Mouse (Mus musculus) adrenal gland, adult 8-10 months (tissue): ENCODE results near the gene Man2a2. TPM values are rescaled to one million over a fixed set of nuclear protein-coding genes. Genes with fewer than 3 reads are reported as not detected.
"Not testable (repeated sequence)": the region's sequence is repeated elsewhere in the genome, so short reads cannot be mapped to it uniquely, and the experiment has no call there.

Experiments
- DNase-seq: peaks from one replicate; pipeline ENCODE4 v3.0.0; 2022
- total RNA-seq, 4 experiments: library from RNA; stranded (reverse); gene quantifications; 2 replicates each; pipeline ENCODE4 v1.2.4; 2022

Gene Man2a2
- total RNA-seq, 4 experiments from 2014 or later, result 92.4 to 158 (median 132) TPM

DNA sequence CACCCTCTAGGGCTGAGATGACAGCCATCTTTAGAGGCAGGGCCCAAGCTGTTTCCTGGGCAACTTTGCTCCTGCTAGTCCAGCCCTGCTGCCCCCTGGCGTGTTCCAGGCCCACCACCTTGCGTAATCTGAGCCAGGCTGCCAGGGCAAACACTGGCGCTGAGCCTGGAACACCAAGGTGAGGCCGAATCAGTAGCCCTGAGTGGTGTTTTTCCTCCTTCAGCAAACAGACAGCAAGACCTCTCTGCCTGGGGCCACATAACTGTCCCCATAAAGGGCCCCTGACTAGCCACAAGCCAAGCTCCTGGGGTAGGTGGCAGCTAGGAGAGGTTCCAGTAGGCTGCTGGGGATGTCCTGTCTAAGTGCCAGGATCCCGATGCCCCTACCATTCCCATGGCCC is 28.9 kb upstream of the Man2a2 start:
- peak; percentile 72 for DNase-seq

DNA sequence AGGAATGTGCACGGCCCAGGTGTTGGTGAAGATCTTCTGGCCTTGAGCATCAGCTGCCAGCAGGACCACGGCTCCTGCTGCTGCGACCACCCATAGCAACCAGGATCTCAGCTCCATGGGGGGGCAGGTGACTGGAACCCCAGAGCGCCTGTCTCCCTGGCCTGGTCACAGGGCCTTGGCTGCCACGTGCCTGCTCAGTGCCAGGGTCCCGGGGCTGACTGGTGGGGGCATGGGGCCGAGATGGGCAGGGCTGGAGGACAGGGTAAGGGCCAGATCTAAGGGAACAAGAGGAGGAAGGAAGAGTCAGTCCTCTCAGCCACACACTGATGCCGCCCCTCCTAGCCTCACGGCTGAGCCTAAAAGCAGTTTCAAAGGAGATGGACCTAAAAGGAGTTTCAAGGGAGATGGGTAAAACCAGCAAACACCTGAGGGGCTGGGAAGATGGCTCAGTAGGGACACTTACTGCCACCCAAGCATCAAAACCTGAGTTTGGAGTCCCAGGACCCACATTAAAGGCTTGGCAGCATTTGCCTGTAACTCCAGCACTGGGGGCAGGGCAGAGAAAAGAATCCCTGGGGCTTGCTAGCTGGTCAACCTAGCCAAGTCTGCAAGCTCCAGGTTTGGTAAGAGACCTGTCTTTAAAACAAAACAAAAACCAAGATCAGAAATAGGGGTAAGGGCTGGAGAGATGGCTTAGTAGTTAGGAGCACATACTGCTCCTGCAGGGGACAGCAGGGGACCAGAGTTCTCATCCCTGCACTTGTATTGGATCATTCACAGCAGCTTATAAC is 27.7 kb upstream of the Man2a2 start:
- no peak for DNase-seq

DNA sequence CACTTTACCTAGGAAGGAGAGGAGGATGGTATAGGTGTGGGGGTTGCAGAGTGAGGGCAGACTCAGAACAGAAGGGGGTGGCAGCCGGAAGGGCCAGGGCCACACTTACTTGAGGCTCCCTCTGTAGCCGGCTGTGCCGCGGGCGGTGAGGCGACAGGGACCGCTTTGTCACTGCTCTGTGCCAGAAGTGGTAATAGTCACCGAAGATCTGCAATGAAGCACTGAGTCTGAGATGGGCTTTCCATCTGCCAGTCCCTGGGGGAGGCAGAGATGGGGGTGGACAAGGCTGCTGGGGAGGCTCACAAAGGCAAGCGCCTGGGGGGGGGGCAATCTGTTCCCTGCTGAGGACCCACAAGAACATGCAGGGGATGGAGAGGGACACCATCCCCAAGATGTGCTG is 26.8 kb upstream of the Man2a2 start:
- DNase-seq, result no peak

DNA sequence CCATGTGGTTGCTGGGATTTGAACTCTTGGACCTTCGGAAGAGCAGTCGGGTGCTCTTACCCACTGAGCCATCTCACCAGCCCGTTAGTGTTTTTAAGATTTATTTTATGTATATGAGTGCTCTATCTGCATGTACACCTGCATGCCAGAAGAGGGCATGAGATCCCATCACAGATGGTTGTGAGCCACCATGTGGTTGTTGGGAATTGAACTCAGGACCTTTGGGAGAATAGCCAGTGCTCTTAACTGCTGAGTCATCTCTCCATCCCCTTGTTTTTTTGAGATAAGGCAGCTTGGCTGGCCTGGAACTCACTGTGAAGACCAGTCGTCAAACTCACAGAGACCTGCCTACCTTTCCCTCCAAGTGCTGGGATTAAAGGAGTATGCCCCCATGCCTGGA is 25.3 kb upstream of the Man2a2 start:
- DNase-seq, result not testable (repeated sequence)

DNA sequence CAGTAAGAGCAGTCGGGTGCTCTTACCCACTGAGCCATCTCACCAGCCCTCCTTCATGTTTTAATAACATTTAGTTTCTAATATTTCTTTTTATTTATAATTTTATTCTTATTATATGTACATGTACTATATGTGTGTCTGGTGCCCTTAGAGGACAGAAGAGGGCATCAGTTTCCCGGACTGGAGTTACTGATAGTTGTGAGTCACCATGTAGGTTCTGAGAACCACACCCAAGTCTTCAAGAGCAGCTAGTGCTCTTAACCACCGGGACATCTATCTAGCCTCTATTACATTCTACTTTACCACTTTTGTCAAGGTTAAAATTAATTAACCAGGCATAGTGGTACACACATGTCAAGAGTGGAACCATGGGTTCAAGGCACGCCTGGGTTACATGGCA is 23.4 kb upstream of the Man2a2 start:
- no peak for DNase-seq

DNA sequence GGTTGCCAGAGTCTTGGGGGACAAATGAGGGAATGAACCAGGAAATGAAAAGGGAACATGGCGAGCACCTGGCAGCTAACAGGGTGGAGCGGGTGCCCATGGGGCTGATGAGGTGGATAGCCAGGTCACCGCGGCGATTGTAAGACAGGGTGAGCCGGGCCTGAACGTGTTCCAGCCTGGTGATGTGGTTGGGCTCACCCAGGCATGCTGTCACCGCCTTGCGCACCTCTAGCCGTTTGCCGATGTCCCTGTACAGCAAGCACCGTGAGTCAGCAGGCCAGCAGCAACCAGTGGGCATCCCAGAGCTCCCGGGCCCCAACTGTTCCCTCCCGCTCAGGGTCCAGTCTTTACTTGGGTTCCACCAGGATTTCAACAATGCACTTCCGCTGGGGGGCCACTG is 20.9 kb upstream of the Man2a2 start:
- no peak for DNase-seq

DNA sequence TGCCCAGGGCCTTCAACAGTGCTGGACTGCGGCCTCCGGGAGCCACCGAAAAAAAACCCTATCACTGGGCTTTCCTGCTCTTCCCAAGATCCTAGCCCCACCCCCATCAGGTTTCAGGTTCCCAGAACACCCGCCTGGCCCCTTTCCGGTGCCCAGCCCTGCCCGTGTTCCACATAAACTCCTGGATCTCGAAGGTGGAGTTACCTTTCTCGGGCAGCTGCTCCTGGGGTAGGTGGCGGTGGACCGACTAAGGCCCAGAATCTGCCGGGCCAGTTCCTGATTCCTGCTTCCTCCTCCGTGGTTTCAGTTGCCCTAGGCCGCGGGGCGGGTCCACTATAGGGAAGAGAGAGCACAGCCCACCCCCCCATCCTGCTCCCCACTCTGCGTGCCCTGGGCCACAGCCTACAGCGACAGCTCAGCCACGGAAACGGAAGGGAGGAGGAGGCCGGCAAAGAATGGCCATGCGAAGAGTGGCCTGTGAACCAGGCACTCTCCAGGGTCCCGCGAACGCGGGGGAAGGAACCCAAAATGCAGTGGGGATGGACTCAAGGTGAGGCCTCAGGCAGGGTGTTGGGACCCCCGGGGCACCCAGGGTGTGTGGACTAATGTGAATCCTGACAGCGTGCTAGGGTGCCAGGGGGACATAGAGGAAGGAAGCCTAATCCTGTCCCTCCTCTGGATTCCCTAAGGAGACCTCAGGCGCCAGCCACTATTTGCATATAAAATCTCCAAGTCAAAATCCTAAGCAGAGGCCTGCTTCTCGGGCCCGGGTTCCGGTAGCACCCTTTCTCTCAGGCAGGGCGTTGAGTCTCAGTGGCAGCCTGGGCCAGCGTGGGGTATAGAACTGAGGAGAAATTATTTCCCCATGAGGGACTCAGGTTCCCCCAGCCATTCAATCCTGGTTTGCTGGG is 16.7 kb upstream of the Man2a2 start, which contains the start of gene Fes:
Fes (minus strand) TSS at position 314 of the 911 bp plus-strand sequence.
- no peak for DNase-seq

DNA sequence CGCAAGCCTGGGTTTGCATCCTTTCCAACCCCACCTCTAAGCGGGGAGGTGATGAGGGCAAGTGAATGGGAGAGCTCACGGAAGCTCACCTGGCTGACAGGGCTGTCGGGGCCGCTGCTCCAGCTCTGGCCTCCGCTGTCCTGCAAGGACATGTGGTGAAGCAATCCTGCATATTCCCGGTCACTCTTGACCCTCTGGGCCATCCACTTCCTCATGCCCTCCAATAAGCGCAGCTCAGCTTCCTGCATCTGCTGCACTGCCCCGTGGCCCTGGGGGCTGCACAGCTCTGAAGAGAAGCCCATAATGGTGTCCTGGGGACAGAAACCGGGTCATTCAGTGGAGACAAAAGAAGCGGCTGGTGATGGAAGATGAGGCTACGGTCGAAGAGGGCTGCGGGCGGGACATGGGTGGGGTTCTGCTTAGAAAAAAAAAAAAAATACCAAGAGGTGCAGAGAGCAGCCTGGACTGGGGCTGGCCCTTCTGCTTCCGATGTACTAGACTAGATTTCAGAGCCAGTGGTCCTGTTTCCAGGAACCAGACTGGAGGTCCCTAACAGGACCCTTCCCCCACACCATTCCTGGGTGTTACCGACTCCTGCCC is 16.0 kb upstream of the Man2a2 start:
- DNase-seq, result no peak

DNA sequence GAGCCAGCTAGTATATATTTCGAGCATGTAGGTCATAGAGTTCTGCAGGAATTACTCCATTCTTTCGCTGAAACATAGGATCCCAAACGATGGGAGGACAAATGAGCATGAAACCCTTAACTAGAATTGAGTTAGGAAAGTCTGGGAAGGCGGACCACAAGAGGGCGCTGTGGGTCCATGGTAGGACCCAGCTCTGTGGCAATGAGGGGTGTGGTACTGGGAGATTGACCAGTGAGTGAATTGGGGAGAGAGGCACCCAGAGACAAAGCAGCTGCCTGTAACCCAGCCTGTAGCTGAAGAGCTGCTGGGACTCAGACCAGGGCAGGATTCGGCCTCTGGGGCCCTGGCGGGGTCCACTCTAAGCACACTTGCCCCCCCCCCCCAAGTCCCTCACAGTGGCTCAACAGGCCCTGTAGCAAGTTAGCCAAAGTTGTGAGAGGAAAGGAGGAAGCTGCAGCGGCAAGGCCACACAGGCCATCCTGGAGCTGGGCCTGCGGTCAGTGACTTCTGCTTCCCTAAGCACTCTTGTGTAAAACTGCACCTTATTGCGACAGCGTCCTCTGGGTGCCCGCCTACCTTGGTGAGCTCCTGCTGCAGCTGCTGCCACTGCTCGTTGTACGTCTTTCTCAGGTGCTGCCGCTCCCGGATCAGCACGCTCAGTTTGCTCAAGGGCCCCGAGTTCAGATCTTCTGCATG is 15.2 kb upstream of the Man2a2 start:
- DNase-seq, result peak; percentile 81

DNA sequence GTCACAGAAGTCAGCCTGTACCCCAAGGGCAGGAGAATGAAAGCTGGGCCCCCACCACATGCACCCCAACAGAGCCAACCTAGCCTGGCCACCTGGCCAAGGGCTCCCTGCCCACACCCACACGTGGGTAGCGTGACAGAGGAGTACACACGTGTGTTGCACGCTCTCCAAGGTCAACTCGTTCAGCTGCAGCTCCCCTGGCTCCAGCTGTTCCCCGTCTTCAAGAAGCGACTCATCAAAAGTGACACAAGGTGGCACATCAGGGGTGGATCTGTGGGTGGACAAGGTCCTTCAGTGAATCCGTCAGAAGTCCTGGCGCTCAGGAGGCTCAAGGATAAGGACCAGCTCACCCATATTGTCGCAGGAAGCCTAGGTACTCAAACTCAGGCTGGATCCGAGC is 11.7 kb upstream of the Man2a2 start:
- no peak for DNase-seq

DNA sequence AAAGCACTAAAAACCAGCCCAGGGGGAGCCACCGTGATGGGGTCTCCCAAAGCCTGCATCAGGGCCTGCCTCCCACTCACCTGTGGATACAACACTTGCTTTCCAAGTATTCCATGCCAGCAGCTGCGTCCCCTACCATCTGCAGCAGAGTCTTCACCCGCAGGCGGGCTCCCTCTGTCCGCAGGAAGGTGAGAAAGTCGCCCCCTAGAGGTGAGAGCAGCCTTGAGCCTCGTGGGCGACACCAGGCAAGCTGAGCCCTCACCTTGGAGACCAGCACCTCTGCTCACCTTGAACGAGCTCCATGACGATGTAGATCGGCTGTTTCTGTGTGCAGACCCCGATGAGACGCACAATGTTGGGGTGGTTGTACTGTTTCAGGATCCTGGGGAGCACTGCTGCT is 8.4 kb upstream of the Man2a2 start:
- DNase-seq, result no peak

DNA sequence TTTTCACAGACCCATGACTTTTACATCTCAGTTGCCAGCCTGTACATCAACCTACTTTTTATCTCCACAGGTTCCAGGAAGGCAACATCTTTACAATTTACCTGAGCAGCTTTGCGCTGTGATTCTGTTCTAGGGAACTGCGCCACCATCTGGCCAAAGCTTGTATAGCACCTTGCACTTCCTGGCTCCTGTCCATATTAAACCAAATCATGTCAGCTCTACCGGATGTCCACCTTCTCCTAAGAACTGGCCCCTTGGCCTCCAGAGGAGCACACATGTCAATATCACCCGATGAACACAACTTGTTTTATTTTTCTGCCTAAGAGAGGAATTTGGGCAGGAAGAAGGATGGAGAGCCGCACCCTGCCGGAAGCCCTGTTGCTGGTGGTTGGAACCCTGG is 6.3 kb upstream of the Man2a2 start:
- no peak for DNase-seq

DNA sequence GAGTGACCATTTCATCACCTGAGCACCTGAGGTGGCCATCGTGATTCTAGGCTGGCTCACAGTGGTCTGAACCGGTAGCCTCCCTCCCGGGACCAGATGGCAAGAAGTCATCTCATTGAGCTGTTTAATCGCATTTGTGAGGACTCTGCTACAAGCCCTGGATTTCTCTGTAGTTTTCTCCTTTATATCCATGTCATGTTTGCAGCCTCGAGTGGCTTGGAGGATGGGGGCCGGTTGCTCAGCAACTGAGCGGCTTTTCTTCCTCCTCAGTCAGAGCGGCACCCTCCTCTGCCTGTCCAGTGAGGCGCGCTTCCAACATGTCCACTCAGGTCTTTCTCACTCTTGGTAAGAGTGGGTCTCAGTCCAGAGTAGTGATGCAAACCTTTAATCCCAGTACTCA is 5.0 kb upstream of the Man2a2 start:
- no peak for DNase-seq

DNA sequence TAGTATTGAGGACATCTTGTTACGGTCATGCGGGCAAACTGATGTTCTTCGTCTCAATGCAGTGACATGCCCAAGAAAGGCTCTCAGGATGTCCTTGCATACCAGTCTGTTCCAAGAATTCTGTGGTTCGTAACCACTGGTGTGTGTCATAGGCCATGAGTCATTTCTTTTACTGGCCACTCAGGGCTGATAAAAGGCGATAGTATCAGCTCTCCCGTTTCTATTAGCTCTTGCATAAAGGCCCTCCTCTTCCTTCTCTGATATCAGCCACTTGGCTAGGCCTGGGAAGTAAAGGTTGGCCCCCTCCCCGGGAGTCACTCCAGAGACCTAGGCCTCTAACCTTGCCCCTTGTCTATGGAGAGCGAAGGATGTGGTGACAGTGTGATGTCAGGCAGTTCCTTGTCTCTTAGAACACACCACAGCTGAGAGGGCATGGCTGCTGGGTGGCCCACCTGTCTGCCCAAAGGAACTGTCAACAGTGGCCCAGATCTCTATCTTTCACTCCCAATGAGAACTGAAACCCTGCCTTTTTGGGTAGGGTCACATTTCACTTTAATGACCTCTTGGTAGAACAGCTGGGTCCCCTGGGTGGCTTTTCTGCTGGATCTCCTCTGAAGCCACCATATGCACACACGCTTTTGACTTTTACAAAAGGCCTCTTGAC is 4.3 kb upstream of the Man2a2 start:
- DNase-seq, result peak; percentile 75

DNA sequence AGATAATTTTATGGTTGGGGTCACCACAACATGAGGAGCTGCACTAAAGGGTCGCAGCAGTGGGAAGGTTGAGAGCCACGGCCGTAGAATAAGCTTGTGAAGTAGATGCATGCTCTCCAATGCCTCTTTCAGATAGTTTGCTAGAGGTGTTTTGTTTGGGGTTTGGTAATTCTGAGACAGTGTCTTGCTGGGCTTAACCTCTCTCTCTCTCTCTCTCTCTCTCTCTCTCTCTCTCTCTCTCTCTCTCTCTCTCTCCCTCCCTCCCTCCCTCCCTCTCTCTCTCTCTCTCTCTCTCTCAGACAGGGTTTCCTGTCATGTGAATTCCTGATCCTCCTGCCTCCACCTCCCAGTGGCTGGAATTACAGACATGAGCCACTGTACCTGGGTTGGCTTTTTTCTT is 3.6 kb upstream of the Man2a2 start:
- no peak for DNase-seq

DNA sequence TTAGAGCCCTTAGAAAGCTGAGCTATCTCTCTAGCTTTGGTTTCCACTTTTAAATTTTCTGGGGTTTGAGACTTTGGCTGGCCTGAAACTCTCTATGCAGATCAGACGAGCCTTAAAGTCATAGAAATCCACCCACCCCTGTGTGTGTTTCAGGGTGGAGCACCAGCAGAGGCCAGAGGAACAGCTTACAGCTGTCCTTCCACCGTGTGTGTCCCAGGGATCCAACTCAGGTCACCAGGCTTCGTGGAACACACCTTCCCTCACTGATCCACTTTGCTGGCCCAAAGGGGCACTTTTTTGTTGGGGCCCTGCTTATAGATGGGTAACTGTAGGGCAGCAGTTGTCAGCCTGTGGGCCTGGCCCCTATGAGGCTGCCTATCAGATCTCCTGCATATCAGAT is 3.1 kb upstream of the Man2a2 start:
- DNase-seq, result no peak

DNA sequence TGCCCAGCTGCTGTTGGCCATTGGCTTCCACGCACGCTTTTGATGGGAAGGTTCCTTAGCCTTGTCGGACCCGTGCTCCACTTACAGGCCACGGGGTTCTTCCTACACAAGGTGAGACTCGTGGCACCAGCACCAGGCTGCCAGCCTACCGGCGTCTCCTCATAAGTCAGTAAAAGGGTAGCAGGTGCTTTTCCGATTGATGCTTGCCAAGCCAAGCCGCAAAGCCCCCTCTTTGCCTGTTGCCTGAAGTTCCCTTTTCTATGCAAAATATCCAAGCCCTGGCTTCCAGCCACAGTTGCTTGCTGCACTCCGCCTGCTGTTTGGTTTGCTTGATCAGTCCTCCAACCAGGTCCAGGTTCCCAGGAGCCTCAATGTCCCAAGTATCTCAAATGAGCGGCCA is 2.7 kb upstream of the Man2a2 start:
- DNase-seq, result no peak

DNA sequence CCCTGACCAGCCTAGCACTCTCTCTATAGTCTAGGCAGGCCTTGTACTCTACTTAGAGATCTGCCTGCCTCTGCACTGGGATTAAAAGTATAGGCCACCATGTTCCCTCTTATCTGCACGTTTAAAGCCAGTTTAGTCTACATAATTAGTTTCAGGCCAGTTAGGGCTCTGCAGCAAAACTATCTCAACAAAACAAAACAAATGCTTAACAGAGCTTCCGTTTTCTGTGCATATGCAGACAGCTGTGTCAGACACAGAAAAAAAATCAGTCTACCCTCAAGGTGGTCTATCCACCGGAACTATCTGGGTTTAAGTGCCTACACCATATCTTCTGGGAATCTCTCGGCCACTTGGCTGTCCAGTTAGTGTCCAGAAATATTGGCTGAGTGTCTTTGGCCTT is 2.2 kb upstream of the Man2a2 start:
- DNase-seq, result no peak

DNA sequence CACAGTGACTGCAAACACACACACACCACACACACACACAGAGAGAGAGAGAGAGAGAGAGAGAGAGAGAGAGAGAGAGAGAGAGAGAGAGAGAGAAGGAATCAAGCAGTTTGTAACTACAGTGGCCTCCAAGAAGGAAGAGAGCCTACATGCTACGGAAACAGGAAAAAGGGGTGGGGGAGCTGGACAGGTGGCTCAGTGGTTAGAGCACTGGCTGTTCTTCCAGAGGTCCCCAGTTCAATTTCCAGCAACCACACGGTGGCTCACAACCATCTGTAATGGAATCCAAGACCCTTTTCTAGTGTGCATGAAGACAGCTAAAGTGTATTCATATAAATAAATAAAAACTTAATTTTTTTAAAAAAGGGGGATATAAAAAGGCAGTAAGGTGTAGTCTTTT is 1.5 kb upstream of the Man2a2 start:
- no peak for DNase-seq

DNA sequence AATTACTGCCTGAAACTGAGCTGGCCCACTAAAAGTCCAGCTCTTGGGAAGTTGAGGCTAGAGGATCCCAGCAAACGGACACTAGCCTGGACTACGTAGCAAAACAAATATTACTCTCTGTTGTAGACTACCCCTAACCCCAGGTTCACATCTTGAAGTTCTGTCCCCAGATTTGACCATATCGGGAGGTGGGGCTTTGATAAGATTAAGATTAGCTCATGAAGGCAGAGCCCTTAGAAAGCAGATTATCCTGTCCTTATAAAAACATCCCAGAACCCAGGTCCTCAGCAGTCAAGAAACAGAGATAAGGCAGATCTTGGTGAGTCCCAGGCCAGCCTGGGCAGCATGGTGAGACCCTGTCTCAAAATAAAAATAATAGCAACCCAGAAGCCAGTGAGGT is 991 bp upstream of the Man2a2 start:
- DNase-seq, result no peak

DNA sequence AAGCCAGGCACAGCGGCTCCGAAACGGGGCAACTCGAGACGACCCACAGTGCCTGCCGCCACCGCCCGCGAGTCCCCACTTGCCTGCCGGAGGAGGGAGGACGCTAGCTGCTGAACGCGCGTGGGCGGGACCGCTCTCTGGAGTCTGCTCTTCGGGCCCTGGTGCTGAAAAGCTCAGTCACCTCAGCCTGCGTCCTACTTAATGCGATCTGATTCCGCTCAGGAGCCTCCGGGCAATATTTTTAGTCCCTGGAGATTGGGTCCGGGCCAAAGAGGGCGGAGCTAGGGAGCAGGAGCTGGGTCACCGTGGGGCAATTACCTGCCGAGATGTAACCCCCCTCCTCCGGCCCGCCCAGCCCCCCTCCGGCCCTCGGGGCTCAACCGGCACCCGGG is 530 bp downstream of the Man2a2 start:
- peak; percentile 77 for DNase-seq

DNA sequence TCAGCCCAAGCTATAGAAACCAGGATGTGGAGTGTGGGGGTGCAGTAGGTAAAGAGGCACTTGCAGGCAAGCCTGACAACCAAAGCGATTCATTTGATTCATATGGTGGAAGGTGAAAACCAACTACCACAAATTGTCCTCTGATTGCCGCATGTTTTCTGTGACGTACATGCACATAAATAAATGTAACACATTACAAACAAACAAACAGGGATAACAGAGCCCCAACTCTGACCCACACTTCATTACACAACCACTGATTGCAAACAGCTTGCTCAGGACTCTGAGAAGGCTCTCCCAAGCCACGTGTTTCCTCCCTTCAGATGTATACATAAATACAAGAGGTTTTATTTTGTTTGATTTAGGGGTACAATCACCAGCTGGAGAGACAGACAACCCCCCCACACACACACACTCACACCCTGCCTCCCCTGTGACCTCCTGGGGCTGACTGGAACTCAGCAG is 1.2 kb downstream of the Man2a2 start:
- DNase-seq, result no peak
